Mouse (Mus musculus) small intestine, adult 2 months (tissue): ENCODE results near the gene Nanog.

Experiments
- CTCF ChIP-seq: fragments of 200-500 bp; IDR thresholded peaks from 2 replicates; pipeline ENCODE4 v1.5.1; 2012; ENCODE audit warnings: low read depth, mild to moderate bottlenecking, control low read depth, inconsistent platforms, low read length, moderate library complexity, mixed read lengths; ENCODE audit not compliant: insufficient replicate concordance, insufficient read length; ENCODE audit errors: extremely low read depth
- POLR2A ChIP-seq: fragments of 200-500 bp; IDR thresholded peaks from 2 replicates; pipeline ENCODE4 v1.6.1; 2012; ENCODE audit warnings: low read depth, mild to moderate bottlenecking, control low read depth, inconsistent platforms, low read length, moderate library complexity

GRCm38 (mm10) chr6:122703251-122703650 lies 4.0 kb upstream of the Nanog start:
- TF ChIP-seq POLR2A (no peak), CTCF (no peak)
